Mouse (Mus musculus) stomach, postnatal 0 days (tissue): ENCODE results near the gene Col23a1.

Experiments used
- CTCF ChIP-seq: IDR thresholded peaks from 2 replicates; pipeline ENCODE4 v1.5.1; 2016; ENCODE audit warnings: antibody characterized with exemption, low read depth, mild to moderate bottlenecking, moderate library complexity
- EP300 ChIP-seq: optimal IDR thresholded peaks from 2 replicates; pipeline ENCODE3; 2016; ENCODE audit warnings: antibody characterized with exemption

- TF ChIP-seq CTCF (no peak), EP300 (no peak)
These were observed 287.9 kb downstream of the Col23a1 start for GRCm38 (mm10) chr11:51577587-51577986.
